Mouse (Mus musculus): ENCODE measurements around the gene Atrx. TPM values are rescaled to one million over a fixed set of nuclear protein-coding genes. Genes with fewer than 3 reads are reported as not detected.
"Not testable (repeated sequence)": the region's sequence is repeated elsewhere in the genome, so short reads cannot be mapped to it uniquely, and the experiment has no call there.

Gene Atrx
- polyA plus RNA-seq, 1 experiment from 2014 or later, result 37.4 TPM

GRCm38 (mm10) chrX:105924326-105925070 is 4.7 kb downstream of the Atrx start:
- no peak overlapping the region for H3K27ac ChIP-seq (replicated peaks)
- H3K4me3 ChIP-seq (replicated peaks), result no peak overlapping the region
- no peaks in the 10 kb centered on the region for H3K36me3 ChIP-seq (replicated peaks)
- no peaks in the 10 kb centered on the region for H3K9me3 ChIP-seq (replicated peaks)
- WGBS (ENCODE audit: insufficient replicate concordance), result 73% methylated on average over 5 of the region's 5 CpGs
- H3K4me1 ChIP-seq (replicated peaks), result peaks cover 20% of the 10 kb centered on the region
- no peak for ATAC-seq (ENCODE audit: insufficient read depth)
- H3K9ac ChIP-seq, result no peak overlapping the region
- no peak overlapping the region for H3K4me2 ChIP-seq
- H3K27me3 ChIP-seq, result no peaks in the 10 kb centered on the region

- no peak for ATAC-seq (ENCODE audit: insufficient read depth)
- Histone ChIP-seq H3K27ac (replicated peaks) (no peak overlapping the region), H3K9ac (no peak overlapping the region), H3K4me1 (replicated peaks) (peaks cover 19% of the 10 kb centered on the region), H3K4me2 (no peak overlapping the region), H3K4me3 (replicated peaks) (no peak overlapping the region), H3K36me3 (replicated peaks) (no peaks in the 10 kb centered on the region), H3K27me3 (no peaks in the 10 kb centered on the region), H3K9me3 (replicated peaks) (no peaks in the 10 kb centered on the region)
- 17% methylated on average over 1 of the region's 1 CpGs for WGBS (ENCODE audit: insufficient replicate concordance)
Observed at GRCm38 (mm10) chrX:105923896-105924295, 5.3 kb downstream of the Atrx start.

- ATAC-seq (ENCODE audit: insufficient read depth); H3K4me3 ChIP-seq (replicated peaks); H3K9ac ChIP-seq; H3K36me3 ChIP-seq (replicated peaks); H3K27ac ChIP-seq (replicated peaks); H3K27me3 ChIP-seq; H3K9me3 ChIP-seq (replicated peaks); H3K4me2 ChIP-seq: not testable (repeated sequence)
- 66% methylated on average over 7 of the region's 7 CpGs for WGBS (ENCODE audit: insufficient replicate concordance)
- H3K4me1 ChIP-seq (replicated peaks), result peaks cover 19% of the 10 kb centered on the region
Observed at GRCm38 (mm10) chrX:105922986-105923385, 6.2 kb downstream of the Atrx start.

GRCm38 (mm10) chrX:105921421-105921820 is 7.8 kb downstream of the Atrx start:
- no peaks in the 10 kb centered on the region for H3K9me3 ChIP-seq (replicated peaks)
- no peak overlapping the region for H3K9ac ChIP-seq
- ATAC-seq (ENCODE audit: insufficient read depth), result no peak
- H3K27ac ChIP-seq (replicated peaks), result no peak overlapping the region
- H3K36me3 ChIP-seq (replicated peaks), result no peaks in the 10 kb centered on the region
- peaks cover 5% of the 10 kb centered on the region for H3K4me1 ChIP-seq (replicated peaks)
- H3K4me2 ChIP-seq, result no peak overlapping the region
- H3K4me3 ChIP-seq (replicated peaks), result no peak overlapping the region
- WGBS (ENCODE audit: insufficient replicate concordance), result 73% methylated on average over 2 of the region's 2 CpGs
- H3K27me3 ChIP-seq, result no peaks in the 10 kb centered on the region

GRCm38 (mm10) chrX:105911728-105912127 is 17.5 kb downstream of the Atrx start:
- H3K27ac ChIP-seq (replicated peaks), result no peak overlapping the region
- H3K9ac ChIP-seq, result no peak overlapping the region
- 0 out of 2 replicates have a peak, but pooled peaks cover 3% of the 10 kb centered on the region for H3K4me1 ChIP-seq (replicated peaks)
- no peak overlapping the region for H3K4me2 ChIP-seq
- no peak for ATAC-seq (ENCODE audit: insufficient read depth)
- no peaks in the 10 kb centered on the region for H3K36me3 ChIP-seq (replicated peaks)
- H3K27me3 ChIP-seq, result no peaks in the 10 kb centered on the region
- no peaks in the 10 kb centered on the region for H3K9me3 ChIP-seq (replicated peaks)
- H3K4me3 ChIP-seq (replicated peaks), result no peak overlapping the region
- 58% methylated on average over 3 of the region's 3 CpGs for WGBS (ENCODE audit: insufficient replicate concordance)

GRCm38 (mm10) chrX:105901611-105902010 is 27.6 kb downstream of the Atrx start:
- no peak overlapping the region for H3K4me3 ChIP-seq (replicated peaks)
- H3K4me1 ChIP-seq (replicated peaks), result no peaks in the 10 kb centered on the region
- H3K9me3 ChIP-seq (replicated peaks), result no peaks in the 10 kb centered on the region
- no peaks in the 10 kb centered on the region for H3K27me3 ChIP-seq
- H3K4me2 ChIP-seq, result no peak overlapping the region
- no peak overlapping the region for H3K9ac ChIP-seq
- H3K36me3 ChIP-seq (replicated peaks), result peaks cover 4% of the 10 kb centered on the region; the same call in 1 of the 2 replicates
- no peak overlapping the region for H3K27ac ChIP-seq (replicated peaks)
- 73% methylated on average over 1 of the region's 1 CpGs for WGBS (ENCODE audit: insufficient replicate concordance)
- ATAC-seq (ENCODE audit: insufficient read depth), result no peak

- Histone ChIP-seq H3K4me2 (no peak overlapping the region), H3K9me3 (replicated peaks) (no peaks in the 10 kb centered on the region), H3K4me3 (replicated peaks) (no peak overlapping the region), H3K4me1 (replicated peaks) (no peaks in the 10 kb centered on the region), H3K27me3 (no peaks in the 10 kb centered on the region), H3K36me3 (replicated peaks) (peaks cover 8% of the 10 kb centered on the region; the same call in 1 of the 2 replicates), H3K27ac (replicated peaks) (no peak overlapping the region), H3K9ac (no peak overlapping the region)
- 60% methylated on average over 2 of the region's 2 CpGs for WGBS (ENCODE audit: insufficient replicate concordance)
- ATAC-seq (ENCODE audit: insufficient read depth), result no peak
Observed at GRCm38 (mm10) chrX:105886921-105887320, 42.3 kb downstream of the Atrx start.

GRCm38 (mm10) chrX:105864367-105864766 is 64.8 kb downstream of the Atrx start:
- no peak overlapping the region for H3K4me3 ChIP-seq (replicated peaks)
- no peaks in the 10 kb centered on the region for H3K9me3 ChIP-seq (replicated peaks)
- no peak overlapping the region for H3K27ac ChIP-seq (replicated peaks)
- no peaks in the 10 kb centered on the region for H3K27me3 ChIP-seq
- peaks cover 9% of the 10 kb centered on the region; the same call in 1 of the 2 replicates for H3K36me3 ChIP-seq (replicated peaks)
- H3K4me1 ChIP-seq (replicated peaks), result no peaks in the 10 kb centered on the region
- no peak overlapping the region for H3K9ac ChIP-seq
- no peak for ATAC-seq (ENCODE audit: insufficient read depth)
- no peak overlapping the region for H3K4me2 ChIP-seq
- WGBS (ENCODE audit: insufficient replicate concordance), result 74% methylated on average over 5 of the region's 5 CpGs

GRCm38 (mm10) chrX:105824462-105824861 is 104.7 kb downstream of the Atrx start:
- Histone ChIP-seq H3K36me3 (replicated peaks) (peaks cover 36% of the 10 kb centered on the region), H3K27me3 (no peaks in the 10 kb centered on the region), H3K4me3 (replicated peaks) (no peak overlapping the region), H3K9me3 (replicated peaks) (no peaks in the 10 kb centered on the region), H3K4me2 (no peak overlapping the region), H3K27ac (replicated peaks) (no peak overlapping the region), H3K9ac (no peak overlapping the region), H3K4me1 (replicated peaks) (no peaks in the 10 kb centered on the region)
- 49% methylated on average over 5 of the region's 5 CpGs for WGBS (ENCODE audit: insufficient replicate concordance)
- ATAC-seq (ENCODE audit: insufficient read depth), result no peak

GRCm38 (mm10) chrX:105794806-105795403 is 134.3 kb downstream of the Atrx start:
- Histone ChIP-seq H3K4me1 (replicated peaks) (no peaks in the 10 kb centered on the region), H3K9ac (no peak overlapping the region), H3K4me3 (replicated peaks) (no peak overlapping the region), H3K9me3 (replicated peaks) (no peaks in the 10 kb centered on the region), H3K27ac (replicated peaks) (no peak overlapping the region), H3K4me2 (no peak overlapping the region), H3K27me3 (no peaks in the 10 kb centered on the region), H3K36me3 (replicated peaks) (no peaks in the 10 kb centered on the region)
- no peak for ATAC-seq (ENCODE audit: insufficient read depth)
- WGBS (ENCODE audit: insufficient replicate concordance), result 53% methylated on average over 8 of the region's 8 CpGs

- H3K9me3 ChIP-seq (replicated peaks), result no peaks in the 10 kb centered on the region
- H3K4me1 ChIP-seq (replicated peaks), result no peaks in the 10 kb centered on the region
- H3K9ac ChIP-seq, result no peak overlapping the region
- no peak overlapping the region for H3K27ac ChIP-seq (replicated peaks)
- H3K4me2 ChIP-seq, result no peak overlapping the region
- H3K4me3 ChIP-seq (replicated peaks), result no peak overlapping the region
- ATAC-seq (ENCODE audit: insufficient read depth), result no peak
- WGBS (ENCODE audit: insufficient replicate concordance), result 75% methylated on average over 5 of the region's 5 CpGs
- H3K27me3 ChIP-seq, result peaks cover 5% of the 10 kb centered on the region; the same call in 1 of the 2 replicates
- H3K36me3 ChIP-seq (replicated peaks), result no peaks in the 10 kb centered on the region
Observed at GRCm38 (mm10) chrX:105773281-105773680, 155.9 kb downstream of the Atrx start.
